Mouse (Mus musculus) spleen, postnatal 14 days (tissue): Measurements from ENCODE around the gene Klhl31.

ENCODE experiments used
- DNase-seq, 2 experiments: peaks; one replicate each; pipeline ENCODE4 v3.0.0; 2021 to 2022; ENCODE audit warnings: low spot score in 2 of 2

The Klhl31 gene

DNA sequence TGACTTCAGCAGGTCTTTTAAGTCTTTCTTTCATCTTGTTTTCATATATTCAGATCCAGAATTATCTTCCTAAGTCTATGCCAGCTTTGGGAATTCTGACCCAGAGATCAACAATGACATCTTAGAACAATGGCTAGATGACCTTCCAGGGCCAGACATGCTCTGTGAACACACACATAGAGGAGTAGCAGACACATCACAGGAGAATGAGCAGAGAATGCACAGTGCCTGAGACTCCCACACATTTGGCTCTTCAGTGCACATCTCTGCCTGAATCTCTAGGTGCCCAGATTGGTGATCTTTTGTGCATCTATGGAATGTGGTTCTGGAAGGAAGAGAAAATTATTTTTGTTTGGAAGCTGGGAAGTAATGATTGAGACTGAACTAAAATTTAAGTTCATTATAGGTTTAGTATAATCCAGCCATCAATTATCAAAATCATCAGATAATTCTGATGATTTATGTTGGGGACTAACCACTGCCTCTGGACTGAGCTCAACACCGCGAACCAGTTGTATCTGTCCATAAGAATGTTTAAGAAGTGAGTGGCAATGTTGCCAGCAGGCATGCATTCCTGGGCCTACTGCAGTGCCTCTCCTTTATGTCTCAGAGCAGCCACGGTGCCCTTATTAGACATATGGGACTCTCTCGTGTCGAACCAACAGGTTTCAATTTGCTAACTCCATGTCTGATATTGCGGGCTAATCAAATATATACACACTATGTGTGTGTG lies 12.8 kb upstream of the Klhl31 start:
- no peak for DNase-seq

GRCm38 (mm10) chr9:77624171-77624570 lies 12.1 kb upstream of the Klhl31 start:
- DNase-seq: no peak

- DNase-seq: no peak
These were observed 7.6 kb upstream of the Klhl31 start for GRCm38 (mm10) chr9:77628676-77629075.

GRCm38 (mm10) chr9:77629708-77630107 lies 6.6 kb upstream of the Klhl31 start:
- DNase-seq: no peak

- no peak for DNase-seq
These were observed 5.5 kb upstream of the Klhl31 start for GRCm38 (mm10) chr9:77630764-77631163.

DNA sequence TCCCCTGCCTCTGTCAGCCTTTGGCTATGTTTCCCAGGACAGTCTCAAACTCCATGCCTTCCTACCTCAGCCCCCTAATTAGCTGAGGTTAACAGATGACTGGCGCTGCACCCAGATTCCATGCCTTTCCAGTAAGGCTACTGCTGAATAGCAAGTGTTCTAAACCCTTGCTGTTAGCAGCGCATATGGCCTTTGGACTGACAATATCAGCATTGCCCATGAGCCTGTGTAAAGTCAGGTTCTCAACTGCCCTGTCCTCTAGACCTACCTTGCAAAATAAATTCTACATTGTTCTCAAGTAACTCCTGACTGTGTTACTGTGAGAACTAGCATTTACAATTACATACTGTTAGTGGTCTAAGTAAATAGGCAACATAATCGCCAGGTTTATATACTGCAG lies 3.9 kb upstream of the Klhl31 start:
- DNase-seq: no peak

DNA sequence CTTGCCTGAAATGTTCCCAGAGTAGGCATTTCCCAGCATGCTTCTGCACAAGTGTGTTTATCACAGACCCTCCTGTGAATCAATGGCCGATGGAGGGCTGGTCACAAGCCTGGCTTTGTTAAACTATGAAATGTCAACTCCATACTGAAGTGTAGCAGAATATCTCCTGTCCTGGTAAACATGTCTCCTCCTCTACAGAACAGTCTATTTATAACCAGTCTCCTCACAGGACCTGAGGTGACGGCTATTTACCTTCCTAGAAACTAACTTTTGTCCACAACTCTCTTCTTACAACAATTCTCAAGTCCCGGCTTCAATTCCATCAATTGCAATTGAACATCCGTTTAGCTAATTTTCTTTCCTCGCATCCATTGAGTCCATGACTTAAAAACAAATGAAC lies 297 bp upstream of the Klhl31 start:
- no peak for DNase-seq

DNA sequence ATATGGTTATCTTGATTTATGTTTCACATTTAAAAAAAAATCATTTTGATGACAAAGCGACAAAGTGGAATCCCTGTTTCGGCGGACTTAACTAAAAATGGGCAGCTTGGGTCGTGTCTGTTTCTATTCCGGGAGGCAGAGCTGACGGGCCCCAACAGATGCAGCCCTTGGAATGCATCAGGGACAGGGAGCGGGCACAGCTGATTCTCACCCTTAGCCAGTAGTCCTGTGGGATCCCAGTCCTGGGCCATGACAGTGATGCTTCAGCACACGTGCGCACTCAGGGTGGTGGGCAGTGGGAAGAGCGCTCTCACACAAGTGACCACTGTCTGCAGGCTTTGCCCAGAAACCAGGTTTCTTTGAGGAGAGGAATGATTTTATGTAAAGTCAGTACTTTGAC lies 1.1 kb downstream of the Klhl31 start:
- no peak for DNase-seq

DNA sequence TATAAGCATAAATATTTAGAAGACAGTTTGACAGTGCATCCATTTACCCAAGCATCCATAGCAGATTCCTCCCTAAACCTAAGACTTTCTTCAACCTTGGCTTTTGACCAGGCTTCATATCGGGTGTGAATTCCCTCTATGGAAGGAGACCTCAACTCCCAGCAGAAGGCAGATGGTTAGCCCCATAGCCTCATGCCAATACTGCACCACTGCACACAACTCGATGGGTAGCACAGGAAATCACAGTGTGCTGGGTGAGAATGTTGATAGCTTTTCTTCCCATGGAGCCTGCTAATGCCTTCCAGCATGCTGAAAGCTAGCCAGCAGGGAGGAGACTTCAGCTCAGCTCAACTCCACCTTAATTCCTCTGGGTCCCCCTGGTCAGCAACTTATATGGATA lies 8.9 kb downstream of the Klhl31 start:
- no peak for DNase-seq

GRCm38 (mm10) chr9:77651847-77652246 lies 15.5 kb downstream of the Klhl31 start:
- DNase-seq: no peak

DNA sequence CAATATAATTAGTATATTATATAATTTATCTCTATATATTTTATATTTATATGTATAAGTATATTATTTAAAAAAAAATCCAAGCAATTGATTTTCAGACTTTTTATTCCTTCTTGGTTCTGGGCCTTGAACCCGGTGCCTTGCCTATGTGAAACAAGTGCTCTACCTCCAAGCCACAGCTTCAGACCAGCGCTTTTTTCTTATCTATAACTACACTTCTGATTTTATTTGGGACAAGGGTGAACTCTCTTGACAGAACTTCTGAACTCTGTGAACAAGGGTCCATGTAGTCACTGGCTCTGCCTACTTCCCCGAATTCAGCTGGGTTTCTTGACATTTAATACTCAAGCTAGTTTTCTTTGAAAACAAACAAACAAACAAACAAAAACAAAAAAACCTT lies 17.6 kb downstream of the Klhl31 start:
- DNase-seq: no peak

GRCm38 (mm10) chr9:77655181-77655934 lies 19.1 kb downstream of the Klhl31 start:
- DNase-seq: peak in 1 of 2 experiments; percentile 3

DNA sequence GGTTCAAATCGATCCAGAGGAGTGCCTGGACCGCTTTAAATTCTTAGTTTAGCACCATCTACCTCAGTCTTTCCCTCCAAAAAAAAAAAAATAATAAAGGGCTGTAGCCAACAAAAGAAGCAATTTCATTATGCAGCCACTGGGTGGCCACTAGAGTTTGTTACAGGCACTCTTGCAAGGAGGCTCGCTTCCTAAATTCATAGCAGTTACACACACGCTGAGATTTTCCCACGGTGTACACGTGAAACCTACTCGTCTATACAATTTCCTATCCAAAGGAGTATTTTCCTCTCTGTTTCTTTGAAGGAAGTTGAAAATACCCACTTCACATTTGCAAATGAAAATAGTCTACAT lies 19.6 kb downstream of the Klhl31 start:
- peak in 1 of 2 experiments; percentile 20 for DNase-seq

- DNase-seq: no peak
These were observed 26.6 kb downstream of the Klhl31 start for GRCm38 (mm10) chr9:77662917-77663316.

GRCm38 (mm10) chr9:77670095-77670494 lies 33.8 kb downstream of the Klhl31 start:
- DNase-seq: no peak

DNA sequence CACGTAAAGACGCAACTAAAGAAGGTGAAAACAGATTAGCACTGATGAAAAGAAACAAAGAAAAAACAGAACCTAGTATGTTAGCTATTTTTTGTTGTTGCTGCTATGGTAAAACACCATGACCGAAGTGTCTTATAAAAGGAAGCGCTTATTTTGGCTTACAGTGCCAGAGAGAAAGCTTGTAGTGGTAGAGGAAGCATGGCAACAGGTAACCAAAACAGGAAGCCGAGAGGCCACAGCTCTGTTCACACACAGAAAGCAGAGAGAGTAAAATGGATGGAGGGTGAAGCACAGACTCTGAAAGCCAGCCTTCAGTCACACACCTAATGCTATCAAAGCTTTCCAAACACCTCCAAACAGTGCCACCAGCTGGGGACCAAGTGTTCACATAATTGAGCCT lies 34.7 kb downstream of the Klhl31 start:
- DNase-seq: no peak

DNA sequence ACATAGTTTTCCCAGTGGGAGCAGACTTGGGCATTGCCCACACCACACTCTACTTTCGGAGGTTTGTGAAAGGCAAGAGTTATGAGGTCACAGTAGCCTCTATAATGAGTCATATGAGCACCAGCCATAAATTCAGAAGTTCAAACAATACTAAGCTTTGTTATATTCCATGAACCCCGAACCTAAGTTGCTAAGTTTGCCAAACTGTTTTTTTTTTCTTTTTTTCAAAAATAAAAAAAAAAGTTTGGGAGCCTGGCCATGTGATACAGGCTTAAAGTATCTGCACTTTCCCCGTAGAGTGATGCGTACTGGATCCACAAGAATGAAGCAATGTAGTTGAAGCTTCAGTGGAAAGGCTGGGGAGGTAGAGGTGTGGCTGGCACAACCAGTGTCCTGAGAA lies 36.9 kb downstream of the Klhl31 start:
- no peak for DNase-seq

- no peak for DNase-seq
These were observed 37.7 kb downstream of the Klhl31 start for GRCm38 (mm10) chr9:77673986-77674385.

- DNase-seq: no peak
These were observed 48.6 kb downstream of the Klhl31 start for GRCm38 (mm10) chr9:77684938-77685337.

DNA sequence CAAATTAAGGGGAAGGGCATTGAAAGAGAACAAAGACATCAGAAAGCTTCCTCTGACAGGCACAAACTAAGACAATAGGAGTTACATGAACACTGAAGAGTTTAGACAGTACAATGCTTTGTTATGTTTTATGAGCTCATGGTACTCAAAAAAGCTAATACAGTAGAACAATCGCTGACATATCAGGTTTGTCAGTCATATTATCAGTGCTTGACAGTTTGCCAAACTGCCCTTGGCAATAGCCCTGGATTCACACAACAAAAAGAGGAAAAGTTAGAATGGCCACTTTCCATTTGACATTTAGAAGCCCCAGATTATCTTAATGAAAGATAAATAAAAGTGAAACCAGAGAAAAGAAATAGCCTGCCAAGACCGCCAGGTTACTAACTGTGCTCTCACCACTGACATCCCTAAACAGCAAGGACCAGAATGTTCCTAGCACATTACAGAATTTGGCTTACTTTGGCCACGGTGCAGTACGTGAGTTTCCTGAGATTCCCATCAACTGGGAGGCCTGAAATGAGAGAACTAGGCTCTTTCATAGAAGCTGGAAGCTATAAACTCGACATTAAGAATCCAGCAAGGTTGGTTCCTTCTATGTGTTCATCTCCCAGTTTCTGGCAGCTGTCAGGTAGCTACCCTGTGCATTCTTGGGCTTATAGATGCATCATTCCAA lies 49.7 kb downstream of the Klhl31 start:
- no peak for DNase-seq

GRCm38 (mm10) chr9:77692707-77693106 lies 56.4 kb downstream of the Klhl31 start:
- DNase-seq: no peak

GRCm38 (mm10) chr9:77693405-77693804 lies 57.1 kb downstream of the Klhl31 start:
- DNase-seq: no peak

DNA sequence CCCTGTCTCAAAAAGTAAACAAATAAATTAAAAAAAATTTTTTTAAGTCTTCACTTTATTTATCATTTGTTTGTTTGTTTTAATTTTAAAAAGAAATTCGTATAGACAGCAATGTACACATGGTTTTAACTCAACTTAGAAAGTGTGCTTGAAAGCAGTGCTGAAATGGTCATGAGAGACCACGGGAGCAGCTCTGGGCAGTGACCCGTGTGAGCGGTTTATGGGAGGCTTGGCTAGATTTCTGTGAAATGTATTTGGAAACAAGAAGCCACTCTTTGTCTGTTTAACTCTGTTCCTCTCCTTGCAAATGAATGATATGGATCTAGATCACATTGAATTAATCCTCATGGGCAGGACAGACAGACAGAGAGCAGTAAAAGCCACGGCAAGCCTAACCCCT lies 59.3 kb downstream of the Klhl31 start:
- DNase-seq: no peak
